ENCODE assay signal across 27 mouse cellular contexts in genomic region chr13:70198638-70199037, GRCm38 (mm10).
DNase-seq lines count a peak whose midpoint lies in the region; ATAC-seq and TF ChIP-seq lines count a peak whose summit lies in the region.
"Had no signal": no experiment of that assay in that cellular context is flagged by ENCODE, and none has a peak within 500 bp of the region (broad histone marks: within the 10 kb centered on the region; RNA-seq: fewer than 3 reads in every experiment).

No protein-coding gene starts in this region.

- no peaks in the 10 kb centered on the region for H3K27me3 ChIP-seq in lung, embryonic 14.5 days (ENCODE audit: insufficient read depth, low read length)
- H3K27me3 ChIP-seq in lung, postnatal 0 days (replicated peaks; ENCODE audit: insufficient read depth, low read length), result no peaks in the 10 kb centered on the region
- H3K27me3 ChIP-seq: CH12.LX; embryonic facial prominence, embryonic 13.5 days; embryonic facial prominence, embryonic 15.5 days; forebrain, embryonic 12.5 days; forebrain, embryonic 15.5 days; Patski had no signal

- no peak for TF ChIP-seq EP300 in lung, postnatal 0 days (IDR thresholded peaks at IDR 0.05)

- H3K9me3 ChIP-seq in lung, embryonic 14.5 days (ENCODE audit: low read depth, low read length), result no peaks in the 10 kb centered on the region
- no peaks in the 10 kb centered on the region for H3K9me3 ChIP-seq in lung, postnatal 0 days (ENCODE audit: low read length)
- H3K9me3 ChIP-seq: embryonic facial prominence, embryonic 13.5 days; embryonic facial prominence, embryonic 15.5 days; forebrain, embryonic 10.5 days; forebrain, embryonic 12.5 days; forebrain, embryonic 15.5 days had no signal

- no peak for TF ChIP-seq CTCF in lung, embryonic 14.5 days (IDR thresholded peaks at IDR 0.05; ENCODE audit: low read depth)
- no peak for TF ChIP-seq CTCF in lung, postnatal 0 days (IDR thresholded peaks at IDR 0.05)

- H3K36me3 ChIP-seq in lung, embryonic 14.5 days (ENCODE audit: insufficient read depth), result no peaks in the 10 kb centered on the region
- H3K36me3 ChIP-seq in lung, postnatal 0 days (ENCODE audit: insufficient read depth, low read length), result no peaks in the 10 kb centered on the region
- H3K36me3 ChIP-seq: embryonic facial prominence, embryonic 13.5 days; embryonic facial prominence, embryonic 15.5 days; forebrain, embryonic 10.5 days; forebrain, embryonic 12.5 days; forebrain, embryonic 15.5 days; G1E had no signal

- H3K4me3 ChIP-seq in lung, embryonic 14.5 days (ENCODE audit: low read depth, low read length), result no peak overlapping the region
- no peak overlapping the region for H3K4me3 ChIP-seq in lung, postnatal 0 days (ENCODE audit: low read depth, low read length)
- H3K4me3 ChIP-seq: embryonic facial prominence, embryonic 13.5 days; embryonic facial prominence, embryonic 15.5 days; erythroblast, embryonic 14.5 days; forebrain, embryonic 10.5 days; forebrain, embryonic 12.5 days; forebrain, embryonic 15.5 days had no signal

- no peak for DNase-seq in lung, embryonic 14.5 days
- no peak for DNase-seq in lung, postnatal 10 days
- peak; percentile 8 for DNase-seq in lung, postnatal 0 days (ENCODE audit: low spot score)
- no peak for DNase-seq in lung, postnatal 25 days (ENCODE audit: low spot score)
- no peak for DNase-seq in adipocyte (ENCODE audit: low spot score)
- DNase-seq: adrenal gland, adult 2 months; adrenal gland, postnatal 10 days; adrenal gland, postnatal 25 days; B cell, adult 2 months; cerebellum, adult 11 months; cerebellum, adult 18-20 months; cerebellum, adult 8-10 months; cerebellum, adult 9-11 months; cerebellum, postnatal 36 days; embryo, embryonic 11 days had no signal

- no peak overlapping the region for H3K27ac ChIP-seq in lung, embryonic 14.5 days (ENCODE audit: low read depth)
- H3K27ac ChIP-seq in lung, postnatal 0 days (ENCODE audit: low read length), result no peak overlapping the region
- H3K27ac ChIP-seq: embryonic facial prominence, embryonic 13.5 days; embryonic facial prominence, embryonic 15.5 days; forebrain, embryonic 10.5 days; forebrain, embryonic 12.5 days had no signal

- no peak overlapping the region for H3K9ac ChIP-seq in lung, embryonic 14.5 days
- no peak overlapping the region for H3K9ac ChIP-seq in lung, postnatal 0 days (replicated peaks; ENCODE audit: low read depth)
- H3K9ac ChIP-seq: embryonic facial prominence, embryonic 13.5 days; embryonic facial prominence, embryonic 15.5 days; forebrain, embryonic 12.5 days; forebrain, embryonic 15.5 days; forebrain, postnatal 0 days had no signal

- H3K4me1 ChIP-seq in lung, embryonic 14.5 days (ENCODE audit: insufficient read depth), result no peaks in the 10 kb centered on the region
- no peaks in the 10 kb centered on the region for H3K4me1 ChIP-seq in lung, postnatal 0 days (ENCODE audit: insufficient read depth, low read depth, low read length)
- H3K4me1 ChIP-seq: embryonic facial prominence, embryonic 13.5 days; embryonic facial prominence, embryonic 15.5 days; forebrain, embryonic 10.5 days; forebrain, embryonic 12.5 days had no signal

- no peak overlapping the region for H3K4me2 ChIP-seq in lung, embryonic 14.5 days
- H3K4me2 ChIP-seq in lung, postnatal 0 days (replicated peaks; ENCODE audit: low read depth, low read length), result no peak overlapping the region
- H3K4me2 ChIP-seq: embryonic facial prominence, embryonic 13.5 days; embryonic facial prominence, embryonic 15.5 days; forebrain, embryonic 12.5 days; forebrain, embryonic 15.5 days had no signal

- peak; percentile 26; the same call in 1 of the 2 replicates for ATAC-seq in lung, embryonic 14.5 days (ENCODE audit: insufficient read depth)
- no peak for ATAC-seq in lung, postnatal 0 days
- ATAC-seq: activated CD4-positive, CD25-positive, alpha-beta regulatory T cell, adult 4 months; CD4-positive, CD25-positive, alpha-beta regulatory T cell, adult 4 months; Patski had no signal

- WGBS in lung, embryonic 14.5 days, result 77% methylated on average over 4 of the region's 4 CpGs
- WGBS in lung, postnatal 0 days, result 77% methylated on average over 4 of the region's 4 CpGs
